Mouse (Mus musculus) heart, adult 8-10 months (tissue): ENCODE measurements around the gene 1700018F24Rik. TPM values are rescaled to one million over a fixed set of nuclear protein-coding genes. Genes with fewer than 3 reads are reported as not detected.
"Not testable (repeated sequence)": the region's sequence is repeated elsewhere in the genome, so short reads cannot be mapped to it uniquely, and the experiment has no call there.

Experiments used
- DNase-seq: peaks from one replicate; pipeline ENCODE4 v3.0.0; 2022; ENCODE audit warnings: low spot score
- total RNA-seq, 4 experiments: library from RNA; stranded (reverse); gene quantifications; 2 replicates each; pipeline ENCODE4 v1.2.4; 2022

1700018F24Rik gene
- total RNA-seq, 4 experiments from 2014 or later, result not detected

DNA sequence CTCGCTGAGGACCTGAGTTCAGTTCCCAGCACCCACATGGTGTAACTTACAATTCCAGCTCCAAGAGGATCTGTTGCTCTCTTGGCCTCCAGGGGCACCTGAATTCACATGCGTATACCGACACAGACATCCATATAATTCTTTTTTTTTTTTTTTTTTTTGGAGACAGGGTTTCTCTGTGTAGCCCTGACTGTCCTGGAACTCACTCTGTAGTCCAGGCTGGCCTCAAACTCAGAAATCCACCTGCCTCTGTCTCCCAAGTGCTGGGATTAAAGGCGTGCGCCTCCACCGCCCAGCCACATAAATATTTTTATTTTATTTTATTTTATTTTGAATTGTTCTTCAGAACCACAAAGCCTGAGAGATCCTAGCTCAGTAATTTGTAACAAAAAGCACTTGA, 40.4 kb downstream of the 1700018F24Rik start:
- not testable (repeated sequence) for DNase-seq

- peak; percentile 88 for DNase-seq
These were observed 41.1 kb downstream of the 1700018F24Rik start, which contains the start of the genes Arpc1a and Kpna7 for GRCm38 (mm10) chr5:145083632-145084451. Gene Arpc1a (plus strand): TSS chr5:145083830. Gene Kpna7 (minus strand): TSS chr5:145084030.

GRCm38 (mm10) chr5:145084822-145085221, 42.0 kb downstream of the 1700018F24Rik start:
- no peak for DNase-seq

GRCm38 (mm10) chr5:145088186-145088585, 45.4 kb downstream of the 1700018F24Rik start:
- no peak for DNase-seq

DNA sequence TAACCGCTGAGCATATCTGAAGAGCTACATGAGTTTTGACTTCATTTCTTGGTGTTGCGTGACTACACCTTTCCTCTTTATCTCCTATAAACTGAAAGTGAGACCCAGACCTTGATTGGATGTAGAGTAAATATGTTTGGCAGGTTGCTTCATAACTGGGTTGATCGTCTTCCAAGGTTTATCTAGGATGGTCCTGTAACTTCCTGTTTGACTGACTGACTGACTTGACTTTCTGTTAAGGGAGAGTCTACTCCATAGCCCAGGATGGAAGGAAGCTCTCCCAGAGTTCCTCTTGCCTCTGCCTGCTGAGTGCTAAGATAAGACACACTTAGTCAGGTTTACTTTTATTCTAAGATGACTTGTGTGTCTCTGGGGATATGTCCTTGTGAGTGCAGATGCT, 47.1 kb downstream of the 1700018F24Rik start:
- no peak for DNase-seq

Other genes with a start within 250 kb of the 1700018F24Rik start
- 10 to 100 TPM; 29.5 to 34.9 (median 30.3) TPM for gene Smurf1, start 77.1 kb upstream of the 1700018F24Rik start, total RNA-seq
- gene Gm4871, start 10.2 kb upstream of the 1700018F24Rik start, total RNA-seq, result not detected
- 10 to 100 TPM; 59.9 to 67.2 (median 63.8) TPM for gene Arpc1a, start 40.8 kb downstream of the 1700018F24Rik start, total RNA-seq
- gene Kpna7, start 41.0 kb downstream of the 1700018F24Rik start, total RNA-seq, result not detected
- 10 to 100 TPM; 46.0 to 70.3 (median 55.0) TPM for gene Arpc1b, start 71.2 kb downstream of the 1700018F24Rik start, total RNA-seq
- 10 to 100 TPM; 30.2 to 50.2 (median 42.8) TPM for gene Pdap1, start 97.2 kb downstream of the 1700018F24Rik start, total RNA-seq
- 10 to 100 TPM; 53.1 to 60.7 (median 57.3) TPM for gene Bud31, start 97.4 kb downstream of the 1700018F24Rik start, total RNA-seq
- 10 to 100 TPM; 26.0 to 29.3 (median 26.9) TPM for gene Ptcd1, start 124.1 kb downstream of the 1700018F24Rik start, total RNA-seq
- 10 to 100 TPM; 10.0 to 12.4 (median 12.0) TPM for gene Cpsf4, start 124.2 kb downstream of the 1700018F24Rik start, total RNA-seq
- gene Atp5j2, start 149.1 kb downstream of the 1700018F24Rik start, total RNA-seq, result 1,000 to 10,000 TPM; 1,197 to 1,936 (median 1,535) TPM
- 1 to 10 TPM; 5.7 to 8.2 (median 6.5) TPM for gene Zkscan14, start 158.9 kb downstream of the 1700018F24Rik start, total RNA-seq
- 10 to 100 TPM in 1 of 4 experiments, 1 to 10 TPM in 3; 8.2 to 10.1 (median 9.2) TPM for gene Zkscan5, start 161.6 kb downstream of the 1700018F24Rik start, total RNA-seq
- gene Zfp655, start 188.7 kb downstream of the 1700018F24Rik start, total RNA-seq, result 10 to 100 TPM; 29.1 to 31.3 (median 30.2) TPM
- gene Zscan25, start 237.5 kb downstream of the 1700018F24Rik start, total RNA-seq, result 10 to 100 TPM in 3 of 4 experiments, 1 to 10 TPM in 1; 8.4 to 11.9 (median 10.7) TPM